Mouse (Mus musculus): ENCODE measurements around the gene C1qtnf1. TPM values are rescaled to one million over a fixed set of nuclear protein-coding genes. Genes with fewer than 3 reads are reported as not detected.

C1qtnf1 gene
- total and polyA plus RNA-seq, 2 experiments = 6.6 to 9.2 TPM

- DNase-seq (ENCODE audit: extremely low read depth, low read depth, low spot score) = no peak
- WGBS = 17% methylated on average over 2 of the region's 2 CpGs
Observed at GRCm38 (mm10) chr11:118412601-118413000, 15.4 kb upstream of the C1qtnf1 start.

GRCm38 (mm10) chr11:118413055-118413454, 14.9 kb upstream of the C1qtnf1 start:
- H3K36me3 ChIP-seq (ENCODE audit: control insufficient read depth, insufficient read depth, low read length) = peaks cover 7% of the 10 kb centered on the region; the same call in 1 of the 2 replicates
- 87% methylated on average over 4 of the region's 4 CpGs for WGBS
- H3K27ac ChIP-seq (replicated peaks; ENCODE audit: insufficient read depth, low read depth, low read length) = no peak overlapping the region
- TF ChIP-seq POLR2A (IDR thresholded peaks at IDR 0.05; ENCODE audit: extremely low read depth, insufficient read depth, low read length) (no peak), CTCF (IDR thresholded peaks at IDR 0.05; ENCODE audit: low read depth, low read length) (no peak)
- H3K27me3 ChIP-seq (ENCODE audit: control insufficient read depth, insufficient read depth, low read length) = no peaks in the 10 kb centered on the region
- H3K4me1 ChIP-seq (ENCODE audit: control insufficient read depth, insufficient read depth, low read length) = peaks cover 6% of the 10 kb centered on the region
- no peak for DNase-seq (ENCODE audit: extremely low read depth, low read depth, low spot score)
- no peak overlapping the region for H3K9ac ChIP-seq (ENCODE audit: low read depth, low read length)
- peaks cover 7% of the 10 kb centered on the region; the same call in 1 of the 2 replicates for H3K79me2 ChIP-seq (ENCODE audit: control insufficient read depth, insufficient read depth, low read length)
- H3K4me3 ChIP-seq (ENCODE audit: insufficient read depth, low read depth, low read length) = no peak overlapping the region

More at GRCm38 (mm10) chr11:118412601-118413000, 15.4 kb upstream of the C1qtnf1 start:
- Histone ChIP-seq H3K36me3 (ENCODE audit: control insufficient read depth, insufficient read depth, low read length) (peaks cover 7% of the 10 kb centered on the region; the same call in 1 of the 2 replicates), H3K4me3 (ENCODE audit: insufficient read depth, low read depth, low read length) (no peak overlapping the region), H3K4me1 (ENCODE audit: control insufficient read depth, insufficient read depth, low read length) (0 out of 2 replicates have a peak, but pooled peaks cover 2% of the 10 kb centered on the region), H3K27me3 (ENCODE audit: control insufficient read depth, insufficient read depth, low read length) (no peaks in the 10 kb centered on the region), H3K9ac (ENCODE audit: low read depth, low read length) (no peak overlapping the region), H3K79me2 (ENCODE audit: control insufficient read depth, insufficient read depth, low read length) (peaks cover 4% of the 10 kb centered on the region; the same call in 1 of the 2 replicates), H3K27ac (replicated peaks; ENCODE audit: insufficient read depth, low read depth, low read length) (no peak overlapping the region)
- no peak for TF ChIP-seq POLR2A (IDR thresholded peaks at IDR 0.05; ENCODE audit: extremely low read depth, insufficient read depth, low read length)
- no peak for TF ChIP-seq CTCF (IDR thresholded peaks at IDR 0.05; ENCODE audit: low read depth, low read length)

- WGBS = 87% methylated on average over 5 of the region's 5 CpGs
- H3K4me3 ChIP-seq (ENCODE audit: insufficient read depth, low read depth, low read length) = no peak overlapping the region
- DNase-seq (ENCODE audit: extremely low read depth, low read depth, low spot score) = peak; percentile 19
Observed at GRCm38 (mm10) chr11:118414270-118414669, 13.7 kb upstream of the C1qtnf1 start.

GRCm38 (mm10) chr11:118415630-118416029, 12.4 kb upstream of the C1qtnf1 start:
- TF ChIP-seq CTCF (IDR thresholded peaks at IDR 0.05; ENCODE audit: low read depth, low read length) = no peak
- no peak for TF ChIP-seq POLR2A (IDR thresholded peaks at IDR 0.05; ENCODE audit: extremely low read depth, insufficient read depth, low read length)
- peak overlapping the region; percentile 1; the same call in 1 of the 2 replicates for H3K9ac ChIP-seq (ENCODE audit: low read depth, low read length)
- peaks cover 4% of the 10 kb centered on the region; the same call in 1 of the 2 replicates for H3K36me3 ChIP-seq (ENCODE audit: control insufficient read depth, insufficient read depth, low read length)
- H3K27me3 ChIP-seq (ENCODE audit: control insufficient read depth, insufficient read depth, low read length) = no peaks in the 10 kb centered on the region
- peaks cover 14% of the 10 kb centered on the region; the same call in 1 of the 2 replicates for H3K79me2 ChIP-seq (ENCODE audit: control insufficient read depth, insufficient read depth, low read length)
- peaks cover 12% of the 10 kb centered on the region for H3K4me1 ChIP-seq (ENCODE audit: control insufficient read depth, insufficient read depth, low read length)
- WGBS = 92% methylated on average over 6 of the region's 6 CpGs
- H3K27ac ChIP-seq (replicated peaks; ENCODE audit: insufficient read depth, low read depth, low read length) = no peak overlapping the region
- DNase-seq (ENCODE audit: extremely low read depth, low read depth, low spot score) = no peak
- no peak overlapping the region for H3K4me3 ChIP-seq (ENCODE audit: insufficient read depth, low read depth, low read length)

More at GRCm38 (mm10) chr11:118414270-118414669, 13.7 kb upstream of the C1qtnf1 start:
- no peak overlapping the region for H3K27ac ChIP-seq (replicated peaks; ENCODE audit: insufficient read depth, low read depth, low read length)
- peaks cover 14% of the 10 kb centered on the region; the same call in 1 of the 2 replicates for H3K79me2 ChIP-seq (ENCODE audit: control insufficient read depth, insufficient read depth, low read length)
- H3K9ac ChIP-seq (ENCODE audit: low read depth, low read length) = no peak overlapping the region
- peaks cover 10% of the 10 kb centered on the region for H3K4me1 ChIP-seq (ENCODE audit: control insufficient read depth, insufficient read depth, low read length)
- TF ChIP-seq POLR2A (IDR thresholded peaks at IDR 0.05; ENCODE audit: extremely low read depth, insufficient read depth, low read length) = no peak
- no peak for TF ChIP-seq CTCF (IDR thresholded peaks at IDR 0.05; ENCODE audit: low read depth, low read length)
- no peaks in the 10 kb centered on the region for H3K27me3 ChIP-seq (ENCODE audit: control insufficient read depth, insufficient read depth, low read length)
- peaks cover 7% of the 10 kb centered on the region; the same call in 1 of the 2 replicates for H3K36me3 ChIP-seq (ENCODE audit: control insufficient read depth, insufficient read depth, low read length)

GRCm38 (mm10) chr11:118416046-118416445, 12.0 kb upstream of the C1qtnf1 start:
- H3K4me3 ChIP-seq (ENCODE audit: insufficient read depth, low read depth, low read length) = no peak overlapping the region
- WGBS = 41% methylated on average over 7 of the region's 7 CpGs
- TF ChIP-seq CTCF (IDR thresholded peaks at IDR 0.05; ENCODE audit: low read depth, low read length) = no peak
- no peak for TF ChIP-seq POLR2A (IDR thresholded peaks at IDR 0.05; ENCODE audit: extremely low read depth, insufficient read depth, low read length)
- H3K4me1 ChIP-seq (ENCODE audit: control insufficient read depth, insufficient read depth, low read length) = peaks cover 12% of the 10 kb centered on the region
- no peaks in the 10 kb centered on the region for H3K27me3 ChIP-seq (ENCODE audit: control insufficient read depth, insufficient read depth, low read length)
- DNase-seq (ENCODE audit: extremely low read depth, low read depth, low spot score) = peak; percentile 42
- H3K36me3 ChIP-seq (ENCODE audit: control insufficient read depth, insufficient read depth, low read length) = no peaks in the 10 kb centered on the region; the same call in 1 of the 2 replicates
- no peak overlapping the region for H3K9ac ChIP-seq (ENCODE audit: low read depth, low read length)
- peaks cover 14% of the 10 kb centered on the region; the same call in 1 of the 2 replicates for H3K79me2 ChIP-seq (ENCODE audit: control insufficient read depth, insufficient read depth, low read length)
- no peak overlapping the region for H3K27ac ChIP-seq (replicated peaks; ENCODE audit: insufficient read depth, low read depth, low read length)

- no peak for TF ChIP-seq POLR2A (IDR thresholded peaks at IDR 0.05; ENCODE audit: extremely low read depth, insufficient read depth, low read length)
- TF ChIP-seq CTCF (IDR thresholded peaks at IDR 0.05; ENCODE audit: low read depth, low read length) = no peak
- Histone ChIP-seq H3K36me3 (ENCODE audit: control insufficient read depth, insufficient read depth, low read length) (no peaks in the 10 kb centered on the region), H3K79me2 (ENCODE audit: control insufficient read depth, insufficient read depth, low read length) (peaks cover 14% of the 10 kb centered on the region; the same call in 1 of the 2 replicates), H3K27ac (replicated peaks; ENCODE audit: insufficient read depth, low read depth, low read length) (no peak overlapping the region), H3K4me3 (ENCODE audit: insufficient read depth, low read depth, low read length) (no peak overlapping the region), H3K9ac (ENCODE audit: low read depth, low read length) (no peak overlapping the region), H3K27me3 (ENCODE audit: control insufficient read depth, insufficient read depth, low read length) (no peaks in the 10 kb centered on the region), H3K4me1 (ENCODE audit: control insufficient read depth, insufficient read depth, low read length) (peaks cover 12% of the 10 kb centered on the region)
- WGBS = 90% methylated on average over 9 of the region's 9 CpGs
- no peak for DNase-seq (ENCODE audit: extremely low read depth, low read depth, low spot score)
Observed at GRCm38 (mm10) chr11:118417496-118417895, 10.5 kb upstream of the C1qtnf1 start.

Measured in liver, adult 2 months (tissue).